Mouse (Mus musculus) hindbrain, postnatal 0 days (tissue): ENCODE data around the gene Gm37240. TPM values are rescaled to one million over a fixed set of nuclear protein-coding genes. Genes with fewer than 3 reads are reported as not detected.
A peak's percentile ranks its signal among the peaks of the same experiment; 100 is the strongest.

Experiments used
- ATAC-seq: fragments of 200-750 bp; cut with Nextera tagmentation; 2 replicates; pipeline ENCODE4 v1.8.0; 2017; ENCODE audit warnings: mild to moderate bottlenecking, moderate TSS enrichment, moderate library complexity
- DNase-seq: peaks from one replicate; pipeline ENCODE4 v3.0.0-alpha.2; 2015; ENCODE audit warnings: low spot score
- H3K27ac ChIP-seq: fragments of 300-500 bp; sonication (generic); 2 replicates; pipeline ENCODE4 v1.5.1; 2014; ENCODE audit warnings: mild to moderate bottlenecking
- H3K27me3 ChIP-seq: fragments of 300-500 bp; sonication (generic); 2 replicates; pipeline ENCODE4 v1.6.1; 2014; ENCODE audit warnings: low read length, mixed read lengths; ENCODE audit not compliant: insufficient read depth
- H3K36me3 ChIP-seq: fragments of 300-500 bp; sonication (generic); 2 replicates; pipeline ENCODE4 v1.6.1; 2014; ENCODE audit warnings: low read length, mixed read lengths; ENCODE audit not compliant: insufficient read depth
- H3K4me1 ChIP-seq: fragments of 300-500 bp; sonication (generic); 2 replicates; pipeline ENCODE4 v1.6.1; 2014; ENCODE audit warnings: antibody characterized with exemption, low read length, mixed read lengths; ENCODE audit not compliant: insufficient read depth
- H3K4me2 ChIP-seq: fragments of 300-500 bp; sonication (generic); 2 replicates; pipeline ENCODE4 v1.6.1; 2014; ENCODE audit warnings: low read depth, mild to moderate bottlenecking, low read length, moderate library complexity, mixed read lengths
- H3K4me3 ChIP-seq: fragments of 300-500 bp; sonication (generic); 2 replicates; pipeline ENCODE4 v1.5.1; 2014; ENCODE audit warnings: low read length
- H3K9ac ChIP-seq: fragments of 300-500 bp; sonication (generic); replicated peaks from 2 replicates; pipeline ENCODE4 v1.6.1; 2014; ENCODE audit warnings: mild to moderate bottlenecking, low read length, moderate library complexity, mixed read lengths
- H3K9me3 ChIP-seq: fragments of 300-500 bp; sonication (generic); 2 replicates; pipeline ENCODE4 v1.6.1; 2016; ENCODE audit warnings: low read length, mixed read lengths
- CTCF ChIP-seq: IDR thresholded peaks from 2 replicates; pipeline ENCODE4 v1.5.1; 2016; ENCODE audit warnings: antibody characterized with exemption, control low read depth, low read depth
- WGBS: fragments of 180-500 bp; shearing (Covaris S2); extraction: QIAGEN DNeasy Blood & Tissue Kit; methylation state at CpG from one replicate; pipeline ENCODE4 v1.1.7; 2014; 5-methylcytosine and 5-hydroxymethylcytosine counted together
- polyA plus RNA-seq: library from polyadenylated mRNA; unstranded; fragments of >200 nt; fragmentation: Nextera tagmentation; extraction: Ambion mirVana; gene quantifications from 2 replicates; pipeline ENCODE4 v1.2.1, GENCODE M21; 2015
- total RNA-seq: library from RNA; depleted of rRNA; stranded (reverse); fragments of >200 nt; gene quantifications from 2 replicates; pipeline ENCODE4 v1.2.3, GENCODE M21; 2014

The Gm37240 gene
- total and polyA plus RNA-seq, 2 experiments from 2014 or later = 1.5 TPM; not detected in 1

DNA sequence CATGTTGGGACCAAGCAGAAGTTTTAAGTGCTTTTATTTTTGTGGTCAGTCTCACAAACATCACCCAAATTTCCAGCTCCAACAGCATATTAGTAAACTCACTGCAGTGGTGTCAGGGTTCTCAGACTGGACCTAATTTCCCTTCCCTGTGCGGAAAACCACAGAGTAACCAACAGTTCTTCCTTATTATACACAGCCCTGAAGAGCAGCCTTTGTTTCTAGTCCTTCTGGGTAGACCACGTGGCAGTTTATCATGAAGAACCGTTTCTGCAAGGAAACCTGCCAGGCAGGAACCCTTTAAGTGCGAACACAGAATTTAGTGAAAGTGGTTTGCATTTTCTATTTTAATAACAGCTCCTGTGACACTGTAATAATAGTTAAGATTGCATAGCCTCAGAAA, 1395.2 kb downstream of the Gm37240 start:
- DNase-seq (no peak), ATAC-seq (no peak)
- no peak overlapping the region for H3K9ac ChIP-seq
- no peaks in the 10 kb centered on the region for H3K36me3 ChIP-seq
- H3K27ac ChIP-seq = no peak overlapping the region
- no peak overlapping the region for H3K4me2 ChIP-seq
- no peaks in the 10 kb centered on the region for H3K4me1 ChIP-seq
- no peaks in the 10 kb centered on the region for H3K27me3 ChIP-seq
- WGBS = 77% methylated on average over 4 of the region's 4 CpGs
- no peak for TF ChIP-seq CTCF
- no peak overlapping the region for H3K4me3 ChIP-seq
- H3K9me3 ChIP-seq = no peaks in the 10 kb centered on the region

DNA sequence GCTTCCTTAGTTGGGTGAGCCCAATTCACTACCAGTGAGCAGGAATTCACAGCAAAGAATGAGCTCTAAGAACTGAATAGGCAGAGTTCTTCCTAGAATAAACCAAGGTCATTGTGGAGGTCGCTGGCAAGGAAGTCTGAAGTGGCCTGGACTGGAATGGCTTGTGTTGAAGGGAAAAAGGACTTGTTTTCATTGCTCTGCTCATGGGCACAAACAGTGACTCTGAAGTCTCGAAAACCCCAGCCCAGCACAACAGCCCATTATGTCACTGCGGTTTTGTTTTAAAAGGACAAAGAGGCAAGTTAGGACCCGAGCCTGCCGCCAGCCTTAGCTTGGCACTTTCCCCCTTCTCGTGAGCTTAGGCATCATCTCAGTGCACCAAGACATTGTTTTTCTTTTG, 1398.6 kb downstream of the Gm37240 start:
- H3K9me3 ChIP-seq = no peaks in the 10 kb centered on the region
- DNase-seq = no peak
- H3K4me3 ChIP-seq = no peak overlapping the region
- H3K36me3 ChIP-seq = no peaks in the 10 kb centered on the region
- H3K27me3 ChIP-seq = no peaks in the 10 kb centered on the region
- ATAC-seq = no peak
- 0 out of 2 replicates have a peak overlapping the region, but pooled peaks have one; percentile 11 for H3K27ac ChIP-seq
- H3K4me2 ChIP-seq = no peak overlapping the region
- WGBS = 32% methylated on average over 6 of the region's 6 CpGs
- TF ChIP-seq CTCF = no peak
- H3K4me1 ChIP-seq = no peaks in the 10 kb centered on the region
- no peak overlapping the region for H3K9ac ChIP-seq

DNA sequence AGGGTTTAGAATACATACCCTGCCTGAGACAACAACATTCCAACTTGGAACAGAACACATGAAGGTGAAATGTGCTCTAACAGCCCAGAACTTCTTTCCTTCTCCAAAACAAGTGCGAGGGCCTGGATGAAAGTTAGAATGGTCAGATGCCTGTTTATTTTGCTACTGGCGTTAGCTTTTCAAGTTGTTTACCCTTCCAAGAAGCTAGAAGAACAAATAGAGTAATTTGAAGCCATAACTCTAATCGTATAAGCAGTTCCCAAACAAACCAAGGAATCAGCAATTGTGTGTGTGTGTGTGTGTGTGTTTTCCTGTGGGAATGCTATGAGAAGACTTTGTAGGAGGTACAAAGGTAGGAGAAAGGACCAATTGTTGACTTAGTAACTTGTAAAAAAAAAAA, 1402.4 kb downstream of the Gm37240 start:
- peaks cover 5% of the 10 kb centered on the region; the same call in 1 of the 2 replicates for H3K27me3 ChIP-seq
- H3K36me3 ChIP-seq = no peaks in the 10 kb centered on the region
- no peak overlapping the region for H3K9ac ChIP-seq
- ATAC-seq (no peak), DNase-seq (no peak)
- no peaks in the 10 kb centered on the region for H3K4me1 ChIP-seq
- 84% methylated on average over 3 of the region's 3 CpGs for WGBS
- no peak overlapping the region for H3K4me3 ChIP-seq
- no peaks in the 10 kb centered on the region for H3K9me3 ChIP-seq
- H3K27ac ChIP-seq = no peak overlapping the region
- H3K4me2 ChIP-seq = no peak overlapping the region
- no peak for TF ChIP-seq CTCF

DNA sequence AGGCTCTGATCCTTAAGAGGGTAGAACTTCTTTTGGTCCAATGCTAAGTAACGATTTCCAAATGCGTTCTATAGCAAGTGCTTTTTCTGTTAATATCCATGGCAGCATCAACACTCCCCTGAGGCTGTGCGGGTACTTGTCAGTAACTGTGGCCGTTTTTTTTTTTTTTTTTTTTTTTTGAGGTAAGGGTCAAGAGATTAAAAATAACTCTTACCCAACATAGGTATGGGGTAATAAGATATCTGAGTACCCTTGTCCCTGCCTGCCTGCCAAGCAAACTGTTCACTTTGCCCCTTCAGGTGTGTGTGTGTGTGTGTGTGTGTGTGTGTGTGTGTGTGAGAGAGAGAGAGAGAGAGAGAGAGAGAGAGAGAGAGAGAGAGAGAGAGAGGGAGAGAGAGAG, 1403.0 kb downstream of the Gm37240 start:
- Histone ChIP-seq H3K4me1 (no peaks in the 10 kb centered on the region), H3K4me3 (no peak overlapping the region), H3K9ac (no peak overlapping the region), H3K9me3 (no peaks in the 10 kb centered on the region), H3K27ac (no peak overlapping the region), H3K36me3 (no peaks in the 10 kb centered on the region), H3K27me3 (peaks cover 5% of the 10 kb centered on the region; the same call in 1 of the 2 replicates), H3K4me2 (no peak overlapping the region)
- DNase-seq (no peak), ATAC-seq (no peak)
- TF ChIP-seq CTCF = no peak
- WGBS = 72% methylated on average over 4 of the region's 4 CpGs

DNA sequence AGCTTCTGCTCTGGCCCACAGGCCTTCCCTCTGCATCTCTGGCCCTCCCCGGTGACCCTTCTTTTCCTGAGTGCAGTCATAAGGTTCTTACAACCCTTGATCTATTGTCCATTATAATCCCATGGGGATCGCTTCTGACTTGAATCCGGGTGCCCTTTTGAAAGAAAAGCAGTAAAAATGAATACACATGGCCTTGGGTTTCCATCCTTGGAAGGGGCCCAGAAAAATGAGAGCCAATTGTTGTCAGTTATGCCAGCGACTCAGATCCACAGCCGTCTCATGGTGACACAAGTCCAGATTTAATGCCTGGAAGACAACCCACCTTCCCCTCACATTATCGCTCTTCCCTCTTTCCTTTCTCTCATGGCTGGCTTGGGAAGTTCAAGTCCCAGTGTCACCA, 1405.2 kb downstream of the Gm37240 start:
- no peaks in the 10 kb centered on the region for H3K4me1 ChIP-seq
- no peak for TF ChIP-seq CTCF
- no peak for DNase-seq
- peaks cover 5% of the 10 kb centered on the region; the same call in 1 of the 2 replicates for H3K27me3 ChIP-seq
- H3K4me2 ChIP-seq = no peak overlapping the region
- H3K27ac ChIP-seq = no peak overlapping the region
- ATAC-seq = no peak
- no peaks in the 10 kb centered on the region for H3K9me3 ChIP-seq
- no peaks in the 10 kb centered on the region for H3K36me3 ChIP-seq
- WGBS = 74% methylated on average over 6 of the region's 6 CpGs
- no peak overlapping the region for H3K4me3 ChIP-seq
- H3K9ac ChIP-seq = no peak overlapping the region

DNA sequence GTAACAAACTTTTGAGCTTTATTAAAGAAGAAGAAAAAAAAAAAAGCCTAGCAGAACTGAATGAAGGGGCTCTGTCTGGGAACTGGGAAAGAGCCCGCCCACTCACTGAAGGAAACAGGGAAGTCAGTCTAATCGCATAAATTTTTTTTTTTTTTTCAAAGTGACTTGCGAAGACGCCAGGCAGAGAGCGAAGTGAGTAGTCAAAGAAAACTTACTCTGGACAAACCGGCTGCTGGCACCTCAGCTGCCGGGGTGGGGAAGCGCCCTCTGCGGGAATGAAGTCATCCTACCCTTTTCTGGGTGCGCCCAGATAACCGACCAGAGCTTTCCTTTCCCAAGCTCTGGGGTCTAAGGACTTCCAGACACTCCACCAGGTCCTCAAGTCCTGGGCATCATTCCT, 1406.2 kb downstream of the Gm37240 start:
- H3K4me2 ChIP-seq = peak overlapping the region; percentile 96
- TF ChIP-seq CTCF = peak; percentile 58
- WGBS = 2% methylated on average over 11 of the region's 11 CpGs
- no peak overlapping the region for H3K9ac ChIP-seq
- no peak for ATAC-seq
- H3K27ac ChIP-seq = no peak overlapping the region
- DNase-seq = peak; percentile 63
- peaks cover 5% of the 10 kb centered on the region; the same call in 1 of the 2 replicates for H3K27me3 ChIP-seq
- H3K9me3 ChIP-seq = no peaks in the 10 kb centered on the region
- no peaks in the 10 kb centered on the region for H3K4me1 ChIP-seq
- peak overlapping the region; percentile 78 for H3K4me3 ChIP-seq
- H3K36me3 ChIP-seq = no peaks in the 10 kb centered on the region

DNA sequence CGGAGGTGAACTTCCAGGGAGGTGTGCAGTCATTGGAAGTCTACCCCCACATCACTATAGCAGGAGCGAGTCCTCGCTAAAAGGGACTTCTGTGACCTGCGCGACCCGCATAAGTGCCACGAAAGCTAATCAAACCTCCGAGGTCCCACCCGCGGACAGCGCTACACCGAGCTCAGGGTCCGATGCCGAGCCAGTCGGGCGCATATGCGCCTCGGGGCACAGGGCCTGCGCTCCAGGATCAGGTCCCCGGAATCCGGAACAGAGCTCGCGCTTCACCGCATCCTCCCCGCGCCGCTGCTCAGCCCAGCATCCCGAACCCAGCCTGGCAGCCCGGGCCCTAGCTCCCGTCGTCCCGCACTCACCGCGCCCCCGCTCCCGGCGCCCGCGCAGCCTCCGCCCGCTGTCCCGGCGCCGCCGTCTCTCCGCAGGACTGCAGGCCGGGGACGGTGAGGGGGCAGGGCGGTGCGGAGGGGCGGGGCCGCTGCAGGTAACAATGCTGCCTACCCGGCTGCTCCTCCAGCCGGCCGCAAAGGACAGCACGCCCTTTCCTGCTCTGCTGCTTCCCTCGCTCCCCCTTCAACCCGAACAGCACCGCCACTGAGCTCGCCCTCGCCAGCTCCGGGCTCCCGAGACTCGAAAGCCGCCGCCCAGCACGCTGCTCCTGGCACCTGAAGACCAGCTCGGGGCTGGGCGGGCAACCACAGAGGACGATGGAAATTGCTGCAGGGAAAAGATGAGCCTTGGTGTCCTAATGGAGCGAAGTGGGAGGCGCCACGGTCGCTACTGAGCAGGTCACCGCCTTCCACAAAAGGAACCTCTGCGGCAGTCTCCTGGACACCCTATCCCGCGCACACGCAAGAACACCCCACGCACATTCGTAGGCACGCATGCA, 1407.1 kb downstream of the Gm37240 start, which contains the start of gene Fhdc1:
TSS of gene Fhdc1 (minus strand) at position 424 of the 892 bp plus-strand sequence.
- H3K36me3 ChIP-seq = no peaks in the 10 kb centered on the region
- peak within 1 kb of the TSS; percentile 58 for H3K27ac ChIP-seq
- peak; percentile 56 for DNase-seq
- no peaks in the 10 kb centered on the region for H3K4me1 ChIP-seq
- peak; percentile 75 for ATAC-seq
- peak within 1 kb of the TSS; percentile 96 for H3K4me2 ChIP-seq
- H3K27me3 ChIP-seq = peaks cover 5% of the 10 kb centered on the region; the same call in 1 of the 2 replicates
- peak; percentile 12; the same call in 1 of the 2 replicates for TF ChIP-seq CTCF
- no peaks in the 10 kb centered on the region for H3K9me3 ChIP-seq
- WGBS = under 1% methylated on average over 68 of the region's 82 CpGs
- peak within 1 kb of the TSS; percentile 78 for H3K4me3 ChIP-seq
- peak within 1 kb of the TSS; percentile 73 for H3K9ac ChIP-seq
